Mouse (Mus musculus): ENCODE measurements around the gene Mael.

Gene Mael

GRCm38 (mm10) chr1:166154162-166155112 lies 84.1 kb downstream of the Mael start:
- DNase-seq (ENCODE audit: low read depth, low spot score) = peak; percentile 70

- DNase-seq (ENCODE audit: low read depth, low spot score) = peak; percentile 72
Measured at GRCm38 (mm10) chr1:166153351-166154120, 85.0 kb downstream of the Mael start.

GRCm38 (mm10) chr1:166152034-166152433 lies 86.5 kb downstream of the Mael start:
- no peak for DNase-seq (ENCODE audit: low read depth, low spot score)

- no peak for DNase-seq (ENCODE audit: low read depth, low spot score)
Measured at GRCm38 (mm10) chr1:166151341-166151740, 87.2 kb downstream of the Mael start.

Data from retina, postnatal 7 days (tissue).